Mouse (Mus musculus): ENCODE results near the gene Dvl2. TPM values are rescaled to one million over a fixed set of nuclear protein-coding genes. Genes with fewer than 3 reads are reported as not detected.

Dvl2 gene
- polyA plus RNA-seq, 1 experiment from 2014 or later = 54.1 TPM

DNA sequence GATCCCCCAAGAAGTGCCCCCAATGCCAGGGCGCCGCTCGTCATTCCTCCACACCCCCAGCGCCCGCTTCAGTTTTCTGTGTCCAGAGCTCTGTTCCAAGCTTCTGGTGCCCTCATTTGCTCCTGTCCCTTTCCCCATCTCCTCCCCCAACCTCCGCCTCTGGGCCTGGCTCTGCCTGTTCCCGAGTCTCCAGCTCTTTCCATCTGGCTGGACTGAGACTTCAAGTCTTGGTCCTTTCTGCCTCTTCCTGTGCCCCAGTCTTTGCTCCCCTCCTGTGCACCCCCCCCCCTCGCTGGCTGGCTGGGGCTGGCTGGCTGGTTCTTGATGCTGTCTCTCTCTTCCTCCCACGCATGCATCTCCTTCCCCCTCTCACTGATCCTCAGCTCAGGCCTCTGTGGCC, 27.0 kb downstream of the Dvl2 start:
- Histone ChIP-seq H3K27me3 (ENCODE audit: low read depth, poor library complexity, severe bottlenecking) (no peaks in the 10 kb centered on the region), H3K4me1 (peaks cover 88% of the 10 kb centered on the region), H3K36me3 (peaks cover 20% of the 10 kb centered on the region), H3K27ac (replicated peaks) (peak overlapping the region; percentile 88), H3K9me3 (replicated peaks) (no peaks in the 10 kb centered on the region), H3K4me3 (peak overlapping the region; percentile 57)
- DNase-seq (ENCODE audit: low spot score) = no peak
- WGBS = 42% methylated on average over 9 of the region's 9 CpGs

DNA sequence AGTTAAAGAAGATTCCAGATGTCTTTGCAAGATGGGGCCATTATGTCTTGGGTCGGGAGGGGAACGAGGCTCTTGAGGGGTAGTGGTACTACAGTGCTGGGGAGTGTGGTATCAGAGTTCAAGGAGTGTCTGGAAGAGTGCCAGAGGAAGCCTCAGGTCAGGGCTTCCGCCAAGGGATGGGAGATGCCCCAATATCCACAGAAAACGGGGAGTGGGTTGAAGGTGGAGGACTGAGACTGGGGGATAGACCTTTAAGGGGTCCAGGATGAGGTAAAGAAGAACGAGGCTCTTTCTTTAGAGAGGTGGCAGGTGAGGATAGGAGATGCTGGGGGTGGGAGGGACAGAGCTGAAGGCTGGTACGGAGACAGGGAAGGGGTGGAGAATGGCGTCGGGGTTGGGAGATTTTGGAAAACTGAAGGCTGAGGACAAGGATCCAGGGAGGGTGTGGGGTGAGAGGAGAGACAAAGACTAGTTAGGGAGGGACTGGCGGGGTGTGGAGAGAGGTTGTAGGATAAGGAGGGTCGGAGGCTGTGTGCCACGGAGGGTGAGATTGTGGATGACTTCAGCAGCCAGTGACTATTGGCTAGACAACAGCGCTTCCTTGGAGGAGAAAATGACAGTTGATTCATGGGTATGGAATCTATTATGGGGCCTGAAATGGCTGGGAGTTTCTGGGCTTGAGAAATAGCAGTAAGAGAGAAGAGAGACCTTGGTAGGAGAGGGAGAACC, 28.2 kb downstream of the Dvl2 start:
- no peak for DNase-seq (ENCODE audit: low spot score)
- peak overlapping the region; percentile 57 for H3K4me3 ChIP-seq
- H3K4me1 ChIP-seq = peaks cover 77% of the 10 kb centered on the region
- 23% methylated on average over 12 of the region's 12 CpGs for WGBS
- no peaks in the 10 kb centered on the region for H3K27me3 ChIP-seq (ENCODE audit: low read depth, poor library complexity, severe bottlenecking)
- H3K27ac ChIP-seq (replicated peaks) = peak overlapping the region; percentile 88
- peaks cover 32% of the 10 kb centered on the region for H3K36me3 ChIP-seq
- no peaks in the 10 kb centered on the region for H3K9me3 ChIP-seq (replicated peaks)

DNA sequence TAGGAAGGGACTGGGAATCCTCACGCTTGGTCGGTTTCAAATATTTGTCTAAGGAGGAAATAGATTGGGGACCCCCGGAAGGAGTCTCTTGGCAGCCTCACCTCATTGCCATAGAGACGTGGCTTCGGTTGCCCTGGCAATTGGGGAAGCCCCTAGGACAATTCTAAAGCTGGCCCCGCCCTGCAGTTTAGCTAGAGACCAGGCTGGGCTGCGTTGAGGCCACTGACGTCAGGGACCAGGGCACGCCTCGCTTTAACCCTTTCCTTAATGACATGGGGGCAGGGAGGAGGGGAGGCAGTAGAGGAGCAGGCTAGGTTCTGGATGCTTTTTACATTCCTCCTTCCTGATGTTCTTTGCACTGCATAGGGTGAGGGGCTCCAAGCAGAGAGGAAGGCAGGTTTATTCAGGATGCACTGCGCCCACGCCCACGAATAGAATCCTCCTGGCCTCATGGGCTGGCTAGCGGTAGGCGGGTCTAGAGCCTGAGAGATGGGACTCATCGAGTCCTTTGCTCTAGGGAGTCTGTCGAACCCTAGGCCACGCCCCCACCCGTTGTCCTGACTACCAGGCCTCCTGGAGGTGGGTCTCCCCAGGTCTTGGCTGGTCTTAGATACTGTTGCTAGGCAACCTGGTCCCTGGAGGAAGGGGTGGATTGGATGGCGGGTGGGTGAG, 28.9 kb downstream of the Dvl2 start:
- peak; percentile 99 for DNase-seq (ENCODE audit: low spot score)
- Histone ChIP-seq H3K4me1 (peaks cover 70% of the 10 kb centered on the region), H3K9me3 (replicated peaks) (no peaks in the 10 kb centered on the region), H3K27me3 (ENCODE audit: low read depth, poor library complexity, severe bottlenecking) (no peaks in the 10 kb centered on the region), H3K4me3 (peak overlapping the region; percentile 57), H3K27ac (replicated peaks) (peak overlapping the region; percentile 88), H3K36me3 (peaks cover 39% of the 10 kb centered on the region)
- WGBS = under 1% methylated on average over 20 of the region's 20 CpGs

DNA sequence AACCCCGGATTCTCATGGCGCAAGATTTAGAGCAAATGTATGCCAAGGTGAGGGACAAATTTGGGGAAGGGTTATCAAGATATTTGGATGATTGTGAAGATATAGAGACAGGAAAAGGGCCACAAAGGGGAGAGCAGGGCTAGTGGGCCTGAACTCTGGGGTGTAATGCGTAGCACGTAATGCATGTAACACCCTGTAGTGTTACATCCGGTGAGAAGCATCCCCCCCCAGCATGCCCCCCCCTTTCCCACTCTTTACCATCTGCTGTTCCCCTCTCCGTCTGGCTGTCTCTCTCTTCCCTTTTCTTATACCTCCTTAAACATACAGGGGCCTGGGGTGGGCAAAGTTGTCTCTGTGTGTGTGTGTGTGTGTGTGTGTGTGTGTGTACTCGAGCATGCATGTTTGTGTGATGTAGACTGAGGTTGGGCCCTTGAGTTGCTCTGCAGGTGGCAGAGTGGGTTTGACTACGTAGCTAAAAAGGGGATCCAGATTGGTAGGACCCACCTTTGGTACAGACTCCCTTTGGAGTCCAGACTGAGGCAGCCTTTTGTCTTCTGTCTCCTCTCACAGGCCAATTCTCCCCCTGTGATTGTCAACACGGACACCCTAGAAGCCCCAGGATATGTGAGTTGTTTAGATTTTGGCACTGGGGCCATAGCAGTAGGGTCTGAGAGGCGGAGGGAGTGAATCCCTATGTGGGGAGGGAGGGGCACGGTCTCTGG, 29.6 kb downstream of the Dvl2 start:
- Histone ChIP-seq H3K9me3 (replicated peaks) (no peaks in the 10 kb centered on the region), H3K4me3 (peak overlapping the region; percentile 57), H3K27me3 (ENCODE audit: low read depth, poor library complexity, severe bottlenecking) (no peaks in the 10 kb centered on the region), H3K27ac (replicated peaks) (peak overlapping the region; percentile 88), H3K36me3 (peaks cover 44% of the 10 kb centered on the region), H3K4me1 (peaks cover 62% of the 10 kb centered on the region)
- no peak for DNase-seq (ENCODE audit: low spot score)
- WGBS = 43% methylated on average over 11 of the region's 11 CpGs

DNA sequence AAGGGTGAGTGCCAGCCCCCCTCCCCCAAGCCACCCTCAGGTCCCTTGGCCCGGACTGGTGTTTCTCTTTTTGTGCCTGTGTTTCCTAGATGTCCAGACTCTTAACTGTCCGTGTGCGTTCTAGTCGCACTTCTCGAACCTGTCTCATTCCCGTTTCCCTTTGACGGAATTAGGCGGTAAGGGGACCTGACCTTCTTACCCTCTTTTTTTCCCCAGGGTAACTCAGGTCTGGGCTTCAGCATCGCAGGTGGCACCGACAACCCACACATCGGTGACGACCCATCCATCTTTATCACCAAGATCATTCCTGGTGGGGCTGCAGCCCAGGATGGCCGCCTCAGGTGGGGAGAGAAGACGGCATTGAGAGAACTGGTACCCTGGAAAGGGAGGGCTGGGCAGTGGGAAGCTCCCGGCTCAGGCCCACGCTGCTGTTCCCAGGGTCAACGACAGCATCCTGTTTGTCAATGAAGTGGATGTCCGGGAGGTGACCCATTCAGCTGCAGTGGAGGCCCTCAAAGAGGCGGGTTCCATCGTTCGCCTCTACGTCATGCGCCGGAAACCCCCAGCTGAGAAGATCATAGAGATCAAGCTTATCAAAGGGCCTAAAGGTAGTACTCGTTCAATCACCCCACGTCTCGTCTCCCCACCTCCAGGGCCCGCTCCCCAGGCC, 30.4 kb downstream of the Dvl2 start:
- peak overlapping the region; percentile 88 for H3K27ac ChIP-seq (replicated peaks)
- no peak for DNase-seq (ENCODE audit: low spot score)
- peaks cover 47% of the 10 kb centered on the region for H3K36me3 ChIP-seq
- 95% methylated on average over 28 of the region's 28 CpGs for WGBS
- H3K27me3 ChIP-seq (ENCODE audit: low read depth, poor library complexity, severe bottlenecking) = no peaks in the 10 kb centered on the region
- H3K4me1 ChIP-seq = peaks cover 54% of the 10 kb centered on the region
- H3K4me3 ChIP-seq = peak overlapping the region; percentile 57; the same call in 1 of the 2 replicates
- H3K9me3 ChIP-seq (replicated peaks) = no peaks in the 10 kb centered on the region

DNA sequence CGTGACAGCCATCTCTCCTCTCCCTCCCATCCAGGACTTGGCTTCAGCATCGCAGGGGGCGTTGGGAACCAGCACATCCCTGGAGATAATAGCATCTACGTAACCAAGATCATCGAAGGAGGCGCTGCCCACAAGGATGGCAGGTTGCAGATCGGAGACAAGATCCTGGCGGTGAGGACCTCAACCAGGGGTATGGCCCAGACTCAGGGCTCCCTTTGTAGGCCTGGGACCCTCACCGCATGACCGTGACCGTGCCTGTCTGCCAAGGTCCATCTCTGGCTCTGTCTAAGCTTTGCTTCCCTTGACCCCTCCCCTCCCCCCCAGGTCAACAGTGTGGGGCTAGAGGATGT, 30.9 kb downstream of the Dvl2 start:
- Histone ChIP-seq H3K27me3 (ENCODE audit: low read depth, poor library complexity, severe bottlenecking) (no peaks in the 10 kb centered on the region), H3K36me3 (peaks cover 47% of the 10 kb centered on the region), H3K4me1 (peaks cover 49% of the 10 kb centered on the region), H3K4me3 (no peak overlapping the region), H3K27ac (replicated peaks) (peak overlapping the region; percentile 88; the same call in 1 of the 2 replicates), H3K9me3 (replicated peaks) (no peaks in the 10 kb centered on the region)
- WGBS = 96% methylated on average over 11 of the region's 11 CpGs
- no peak for DNase-seq (ENCODE audit: low spot score)

DNA sequence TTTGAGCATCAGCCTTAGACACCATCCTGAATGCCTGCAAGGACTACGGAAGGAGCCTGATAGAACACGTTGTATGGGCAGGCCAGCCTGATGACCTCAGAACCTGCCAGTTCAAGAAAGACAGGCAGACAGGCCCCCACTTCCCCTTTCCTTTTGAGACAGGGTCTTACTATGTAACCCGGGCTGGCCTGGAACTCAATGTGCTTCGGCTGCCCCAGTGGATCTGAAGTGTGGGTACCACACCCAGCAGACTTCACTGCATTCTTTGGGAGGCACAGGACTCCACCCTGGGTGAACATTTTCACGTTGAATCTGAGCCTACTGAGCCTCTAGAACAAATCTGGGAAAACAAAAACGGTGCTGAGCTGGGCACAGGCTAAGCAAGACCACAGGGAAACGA, 37.8 kb downstream of the Dvl2 start:
- H3K4me1 ChIP-seq = 0 out of 2 replicates have a peak, but pooled peaks cover 3% of the 10 kb centered on the region
- H3K27ac ChIP-seq (replicated peaks) = no peak overlapping the region
- H3K36me3 ChIP-seq = peaks cover 85% of the 10 kb centered on the region
- H3K4me3 ChIP-seq = no peak overlapping the region
- no peaks in the 10 kb centered on the region for H3K27me3 ChIP-seq (ENCODE audit: low read depth, poor library complexity, severe bottlenecking)
- no peaks in the 10 kb centered on the region for H3K9me3 ChIP-seq (replicated peaks)
- WGBS = 85% methylated on average over 7 of the region's 7 CpGs
- no peak for DNase-seq (ENCODE audit: low spot score)

DNA sequence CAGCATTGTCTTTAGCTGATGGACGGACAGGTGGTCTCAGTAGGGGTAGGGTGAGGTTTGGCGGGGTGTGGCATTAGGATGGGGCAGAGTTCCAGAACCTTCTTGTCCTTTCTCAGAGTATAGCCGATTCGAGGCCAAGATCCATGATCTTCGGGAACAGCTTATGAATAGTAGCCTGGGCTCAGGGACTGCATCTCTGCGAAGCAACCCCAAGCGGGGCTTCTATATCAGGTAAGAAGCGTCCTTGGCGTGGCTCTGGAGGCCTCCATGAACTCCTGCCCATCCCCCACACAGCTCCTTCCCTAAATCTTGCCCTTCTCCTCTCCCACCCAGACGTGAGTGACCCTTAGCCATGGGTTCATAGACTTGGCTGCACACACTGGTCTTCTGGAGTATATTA, 39.2 kb downstream of the Dvl2 start:
- DNase-seq (ENCODE audit: low spot score) = no peak
- H3K36me3 ChIP-seq = peaks cover 85% of the 10 kb centered on the region

DNA sequence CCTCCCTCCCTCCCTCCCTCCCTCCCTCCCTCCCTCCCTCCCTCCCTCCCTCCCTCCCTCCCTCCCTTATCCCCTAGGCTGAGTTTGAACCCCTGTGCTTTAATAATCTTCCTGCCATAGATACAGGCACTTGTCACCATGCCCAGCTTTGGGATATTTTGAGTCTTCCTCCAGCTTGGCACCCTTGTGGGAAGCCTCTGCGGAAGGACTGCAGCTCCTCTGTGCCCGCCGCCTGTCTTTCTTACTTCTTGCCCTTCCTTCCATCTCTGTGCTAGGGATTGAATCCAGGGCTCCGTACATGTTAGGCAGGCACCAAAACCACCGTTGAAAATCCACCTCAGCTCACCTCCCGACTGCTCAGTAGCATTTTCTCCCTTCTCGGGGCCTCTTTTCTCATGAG, 39.8 kb downstream of the Dvl2 start:
- Histone ChIP-seq H3K9me3 (replicated peaks) (no peaks in the 10 kb centered on the region), H3K4me3 (no peak overlapping the region), H3K4me1 (peaks cover 20% of the 10 kb centered on the region), H3K27me3 (ENCODE audit: low read depth, poor library complexity, severe bottlenecking) (no peaks in the 10 kb centered on the region), H3K27ac (replicated peaks) (no peak overlapping the region), H3K36me3 (peaks cover 86% of the 10 kb centered on the region)
- no peak for DNase-seq (ENCODE audit: low spot score)
- WGBS = 91% methylated on average over 7 of the region's 7 CpGs

More for the DNA sequence above, 39.2 kb downstream of the Dvl2 start:
- no peaks in the 10 kb centered on the region for H3K27me3 ChIP-seq (ENCODE audit: low read depth, poor library complexity, severe bottlenecking)
- whole genome bisulfite sequencing = 92% methylated on average over 10 of the region's 10 CpGs
- H3K9me3 ChIP-seq (replicated peaks) = no peaks in the 10 kb centered on the region
- no peak overlapping the region for H3K4me3 ChIP-seq
- no peak overlapping the region for H3K27ac ChIP-seq (replicated peaks)
- H3K4me1 ChIP-seq = peaks cover 17% of the 10 kb centered on the region

DNA sequence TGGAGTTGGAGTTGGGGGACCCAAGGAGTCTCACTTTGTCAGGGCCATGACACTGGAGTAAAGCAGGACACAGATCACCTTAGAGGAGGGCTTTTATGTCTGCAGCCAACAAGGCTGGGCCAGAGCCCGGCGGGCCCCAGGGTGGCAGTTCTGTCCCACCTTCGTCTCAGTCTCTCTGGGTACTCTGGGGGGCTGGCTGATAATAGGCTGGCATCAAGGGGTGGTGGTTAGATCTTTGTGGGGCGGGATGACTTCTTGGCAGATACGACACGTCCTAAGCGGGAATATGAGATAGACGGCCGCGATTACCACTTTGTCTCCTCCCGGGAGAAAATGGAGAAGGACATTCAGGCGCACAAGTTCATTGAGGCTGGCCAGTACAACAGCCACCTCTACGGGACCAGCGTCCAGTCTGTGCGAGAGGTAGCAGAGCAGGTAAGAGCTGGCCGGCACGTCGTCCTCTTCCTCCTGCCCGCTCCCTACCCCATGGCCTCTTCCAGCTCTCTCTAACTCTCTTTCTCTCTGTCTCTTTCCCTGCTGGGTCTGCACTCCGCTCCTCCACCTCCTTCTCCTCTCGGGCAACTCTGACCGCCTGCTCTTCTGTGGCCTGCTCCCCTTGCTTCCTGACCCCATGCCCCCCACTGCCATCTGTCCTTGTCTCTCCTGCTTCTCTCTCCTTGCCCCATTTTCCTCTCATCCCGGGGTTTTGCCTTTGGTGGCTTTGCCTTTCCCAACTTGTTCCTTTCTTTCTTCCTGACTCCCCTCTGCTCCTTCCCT, 42.1 kb downstream of the Dvl2 start:
- Histone ChIP-seq H3K36me3 (peaks cover 82% of the 10 kb centered on the region), H3K27me3 (ENCODE audit: low read depth, poor library complexity, severe bottlenecking) (no peaks in the 10 kb centered on the region), H3K4me1 (peaks cover 28% of the 10 kb centered on the region), H3K27ac (replicated peaks) (0 out of 2 replicates have a peak overlapping the region, but pooled peaks have one; percentile 61), H3K9me3 (replicated peaks) (no peaks in the 10 kb centered on the region), H3K4me3 (no peak overlapping the region)
- DNase-seq (ENCODE audit: low spot score) = no peak
- 90% methylated on average over 23 of the region's 23 CpGs for WGBS

DNA sequence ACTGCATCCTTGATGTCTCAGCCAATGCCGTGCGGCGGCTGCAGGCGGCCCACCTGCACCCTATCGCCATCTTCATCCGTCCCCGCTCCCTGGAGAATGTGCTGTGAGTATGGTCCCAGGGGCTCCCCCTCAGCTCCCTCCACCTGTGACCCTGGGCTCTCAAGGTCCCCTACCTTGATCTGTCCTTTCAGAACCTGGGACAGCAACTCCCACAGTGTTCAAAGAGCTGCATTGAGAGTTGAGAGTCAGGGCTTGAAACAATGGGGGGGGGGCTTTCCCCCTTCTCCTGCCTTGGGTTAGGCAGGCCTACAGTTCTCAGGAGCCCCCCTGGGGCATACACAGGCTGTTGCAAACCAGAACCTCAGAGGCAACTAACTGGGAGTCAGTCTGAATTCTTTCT, 43.3 kb downstream of the Dvl2 start:
- Histone ChIP-seq H3K4me1 (peaks cover 28% of the 10 kb centered on the region), H3K4me3 (no peak overlapping the region), H3K27me3 (ENCODE audit: low read depth, poor library complexity, severe bottlenecking) (no peaks in the 10 kb centered on the region), H3K27ac (replicated peaks) (peak overlapping the region; percentile 61), H3K9me3 (replicated peaks) (no peaks in the 10 kb centered on the region), H3K36me3 (peaks cover 70% of the 10 kb centered on the region)
- WGBS = 90% methylated on average over 7 of the region's 7 CpGs
- no peak for DNase-seq (ENCODE audit: low spot score)

DNA sequence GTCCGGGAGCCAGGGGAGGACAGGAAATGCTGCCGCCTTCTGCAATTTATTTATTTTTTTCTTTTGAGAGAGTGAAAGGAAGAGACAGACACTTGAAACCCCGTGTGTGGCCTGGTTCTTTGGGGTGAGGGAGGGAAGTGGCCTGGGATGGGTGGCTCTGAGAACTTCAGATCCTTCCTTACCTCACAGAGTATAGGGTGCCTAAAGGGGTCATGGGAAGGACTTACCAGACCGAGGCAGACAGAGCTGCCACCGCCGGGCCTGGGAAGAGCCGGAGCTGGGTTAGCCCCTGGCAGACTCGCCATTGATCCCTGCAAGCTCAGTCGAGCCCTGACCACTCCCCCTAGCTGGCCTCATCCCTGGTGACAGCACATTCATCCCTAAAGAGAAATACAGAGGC, 45.0 kb downstream of the Dvl2 start:
- Histone ChIP-seq H3K9me3 (replicated peaks) (no peaks in the 10 kb centered on the region), H3K27me3 (ENCODE audit: low read depth, poor library complexity, severe bottlenecking) (no peaks in the 10 kb centered on the region), H3K27ac (replicated peaks) (peak overlapping the region; percentile 43), H3K36me3 (peaks cover 52% of the 10 kb centered on the region), H3K4me3 (no peak overlapping the region), H3K4me1 (peaks cover 28% of the 10 kb centered on the region)
- no peak for DNase-seq (ENCODE audit: low spot score)
- WGBS = 31% methylated on average over 9 of the region's 9 CpGs
